Mouse (Mus musculus) layer of hippocampus, postnatal 25 days (tissue): ENCODE measurements around the gene Tmem258. TPM values are rescaled to one million over a fixed set of nuclear protein-coding genes. Genes with fewer than 3 reads are reported as not detected.

Experiments
- DNase-seq, 2 experiments: peaks; one replicate each; pipeline ENCODE4 v3.0.0; 2022; ENCODE audit warnings: mixed read lengths in 2 of 2, low spot score in 1 of 2; ENCODE audit errors: extremely low spot score in 1 of 2
- total RNA-seq, 2 experiments: library from RNA; stranded (reverse); gene quantifications; 2 replicates each; pipeline ENCODE4 v1.2.3; 2021

Gene Tmem258
- total RNA-seq, 2 experiments from 2014 or later = 84.3 to 92.4 TPM

- DNase-seq = no peak
Observed at GRCm38 (mm10) chr19:10219593-10219992, 15.8 kb downstream of the Tmem258 start.

- DNase-seq = no peak
Observed at GRCm38 (mm10) chr19:10221585-10221984, 17.8 kb downstream of the Tmem258 start.

- no peak for DNase-seq
Observed at GRCm38 (mm10) chr19:10222656-10223055, 18.8 kb downstream of the Tmem258 start.

GRCm38 (mm10) chr19:10223561-10223960, 19.7 kb downstream of the Tmem258 start:
- DNase-seq = no peak

- DNase-seq = no peak
Observed at GRCm38 (mm10) chr19:10224637-10225453, 21.0 kb downstream of the Tmem258 start.

GRCm38 (mm10) chr19:10225767-10226166, 22.0 kb downstream of the Tmem258 start:
- no peak for DNase-seq

- DNase-seq = no peak
Observed at GRCm38 (mm10) chr19:10231016-10231415, 27.2 kb downstream of the Tmem258 start.

- DNase-seq = no peak
Observed at GRCm38 (mm10) chr19:10231871-10232270, 28.1 kb downstream of the Tmem258 start.

GRCm38 (mm10) chr19:10232327-10233017, 28.7 kb downstream of the Tmem258 start:
- no peak for DNase-seq

- DNase-seq = no peak
Observed at GRCm38 (mm10) chr19:10235784-10236565, 32.2 kb downstream of the Tmem258 start.

GRCm38 (mm10) chr19:10238477-10238876, 34.7 kb downstream of the Tmem258 start:
- no peak for DNase-seq

- no peak for DNase-seq
Observed at GRCm38 (mm10) chr19:10239419-10239818, 35.6 kb downstream of the Tmem258 start.

- DNase-seq = no peak
Observed at GRCm38 (mm10) chr19:10239975-10240653, 36.3 kb downstream of the Tmem258 start.

GRCm38 (mm10) chr19:10240654-10241305, 37.0 kb downstream of the Tmem258 start, which contains the start of gene Myrf:
Gene Myrf, minus strand, starts transcription at chr19:10240748.
- DNase-seq = peak; percentile 65 to 70

- DNase-seq = peak in 1 of 2 experiments; percentile 21
Observed at GRCm38 (mm10) chr19:10242916-10243315, 39.1 kb downstream of the Tmem258 start.

- DNase-seq = peak; percentile 53 to 78
Observed at GRCm38 (mm10) chr19:10244183-10244582, 40.4 kb downstream of the Tmem258 start.

GRCm38 (mm10) chr19:10247165-10247564, 43.4 kb downstream of the Tmem258 start:
- DNase-seq = no peak

GRCm38 (mm10) chr19:10248128-10248527, 44.3 kb downstream of the Tmem258 start:
- no peak for DNase-seq
